25 mouse cellular contexts compared by ENCODE assay signal in genomic region chr11:116421102-116421501, GRCm38 (mm10). TPM values are rescaled to one million over a fixed set of nuclear protein-coding genes. Genes with fewer than 3 reads are reported as not detected.
DNase-seq lines count a peak whose midpoint lies in the region; ATAC-seq and TF ChIP-seq lines count a peak whose summit lies in the region.
"Had no signal": no experiment of that assay in that cellular context is flagged by ENCODE, and none has a peak within 500 bp of the region (broad histone marks: within the 10 kb centered on the region; RNA-seq: fewer than 3 reads in every experiment).

No protein-coding gene starts in this region.

- H3K4me3 ChIP-seq in megakaryocyte, embryonic 14.5 days (replicated peaks) = peak overlapping the region; percentile 25
- peak overlapping the region in 1 of 3 experiments; percentile 32 for H3K4me3 ChIP-seq in CH12.LX (replicated peaks in 1 of 3; ENCODE audit: low read depth in 2 of 3, low read length in 2 of 3, poor library complexity in 1 of 3)
- no peak overlapping the region for H3K4me3 ChIP-seq in small intestine, adult 2 months (ENCODE audit: low read depth, low read length)
- no peak overlapping the region for H3K4me3 ChIP-seq in hindbrain, embryonic 11.5 days (ENCODE audit: low read depth, low read length)
- H3K4me3 ChIP-seq: embryonic facial prominence, embryonic 13.5 days; embryonic facial prominence, embryonic 15.5 days; erythroblast, embryonic 14.5 days; forebrain, embryonic 10.5 days; forebrain, embryonic 13.5 days; forebrain, embryonic 15.5 days had no signal

- H3K27me3 ChIP-seq in megakaryocyte, embryonic 14.5 days (replicated peaks) = peaks cover 26% of the 10 kb centered on the region
- no peaks in the 10 kb centered on the region for H3K27me3 ChIP-seq in CH12.LX (replicated peaks)
- H3K27me3 ChIP-seq in small intestine, adult 2 months (ENCODE audit: control insufficient read depth, insufficient read depth, low read length) = no peaks in the 10 kb centered on the region
- no peaks in the 10 kb centered on the region for H3K27me3 ChIP-seq in hindbrain, embryonic 11.5 days (ENCODE audit: control insufficient read depth, insufficient read depth, low read length)
- H3K27me3 ChIP-seq: embryonic facial prominence, embryonic 13.5 days; embryonic facial prominence, embryonic 15.5 days; forebrain, embryonic 13.5 days; forebrain, embryonic 15.5 days had no signal

- no peak for TF ChIP-seq RAD21 in CH12.LX (IDR thresholded peaks at IDR 0.05; ENCODE audit: low read depth, low read length)

- in situ Hi-C loops in CH12.LX (cut with MboI; ENCODE audit: low pct_ligation_motif_present, low pct_unique_long_range_greater_than_20kb, low sequenced_read_pairs) = loop anchor here (25.0 kb wide), 1 partner anchor 784 kb away; the partner anchor contains the start of gene Slc25a19

- TF ChIP-seq CTCF in CH12.LX (conservative IDR thresholded peaks at IDR 0.05 in 1 of 2, IDR thresholded peaks at IDR 0.05 in 1 of 2; ENCODE audit: low read depth in 2 of 2, low read length in 2 of 2) = no peak
- TF ChIP-seq CTCF in small intestine, adult 2 months (IDR thresholded peaks at IDR 0.05; ENCODE audit: extremely low read depth, insufficient read length, insufficient replicate concordance, low read depth, low read length) = no peak

- ATAC-seq in megakaryocyte, adult 5-6 weeks (ENCODE audit: poor library complexity, severe bottlenecking) = no peak
- no peak for ATAC-seq in hindbrain, embryonic 11.5 days (ENCODE audit: low FRiP score)
- ATAC-seq: forebrain, embryonic 13.5 days; forebrain, embryonic 15.5 days had no signal

- 67% methylated on average over 6 of the region's 6 CpGs for WGBS in small intestine, adult 2 months
- WGBS in hindbrain, embryonic 11.5 days = 70% methylated on average over 6 of the region's 6 CpGs

- H3K9ac ChIP-seq in CH12.LX (ENCODE audit: insufficient read depth, low read depth) = peak overlapping the region; percentile 4
- H3K9ac ChIP-seq in hindbrain, embryonic 11.5 days (ENCODE audit: low read depth, low read length) = no peak overlapping the region
- H3K9ac ChIP-seq: embryonic facial prominence, embryonic 13.5 days; embryonic facial prominence, embryonic 15.5 days; forebrain, embryonic 13.5 days; forebrain, embryonic 15.5 days had no signal

- no peak for DNase-seq in CH12.LX (ENCODE audit: extremely low read depth)
- no peak for DNase-seq in Muller cell, postnatal 12 days (ENCODE audit: inconsistent ontology term)
- DNase-seq in hindbrain, embryonic 11.5 days (ENCODE audit: low spot score) = no peak
- DNase-seq: adrenal gland, adult 2 months; adrenal gland, postnatal 10 days; adrenal gland, postnatal 25 days; cerebellum, adult 11 months; cerebellum, adult 18-20 months; cerebellum, adult 8-10 months; cerebellum, adult 9-11 months; cerebellum, postnatal 14 days; cerebellum, postnatal 36 days; embryo, embryonic 11 days had no signal

- peaks cover 3% of the 10 kb centered on the region for H3K36me3 ChIP-seq in megakaryocyte, embryonic 14.5 days (replicated peaks; ENCODE audit: low read length)
- peaks cover 0 to 3% of the 10 kb centered on the region in 2 experiments for H3K36me3 ChIP-seq in CH12.LX (replicated peaks in 1 of 2; ENCODE audit: control insufficient read depth in 1 of 2, insufficient read depth in 1 of 2, low read length in 1 of 2)
- H3K36me3 ChIP-seq in small intestine, adult 2 months (ENCODE audit: control insufficient read depth, insufficient read depth, low read length) = no peaks in the 10 kb centered on the region
- H3K36me3 ChIP-seq in hindbrain, embryonic 11.5 days (ENCODE audit: control insufficient read depth, insufficient read depth, low read length) = no peaks in the 10 kb centered on the region
- H3K36me3 ChIP-seq: embryonic facial prominence, embryonic 13.5 days; embryonic facial prominence, embryonic 15.5 days; forebrain, embryonic 10.5 days; forebrain, embryonic 15.5 days; G1E had no signal

- peak overlapping the region; percentile 64 for H3K27ac ChIP-seq in CH12.LX (ENCODE audit: insufficient read depth, low read depth)
- 0 out of 2 replicates have a peak overlapping the region, but pooled peaks have one; percentile 32 for H3K27ac ChIP-seq in small intestine, adult 2 months (ENCODE audit: insufficient read depth, low read depth, low read length)
- H3K27ac ChIP-seq in hindbrain, embryonic 11.5 days (ENCODE audit: low read depth, low read length) = no peak overlapping the region
- H3K27ac ChIP-seq: embryonic facial prominence, embryonic 13.5 days; embryonic facial prominence, embryonic 15.5 days; forebrain, embryonic 10.5 days; forebrain, embryonic 13.5 days; forebrain, embryonic 15.5 days had no signal

- no peak for TF ChIP-seq POLR2A in CH12.LX (IDR thresholded peaks at IDR 0.05; ENCODE audit: low read depth, low read length)
- no peak for TF ChIP-seq POLR2A in small intestine, adult 2 months (IDR thresholded peaks at IDR 0.05; ENCODE audit: low read depth, low read length)

- TF ChIP-seq EP300 in CH12.LX (IDR thresholded peaks at IDR 0.05; ENCODE audit: low read length) = peak; percentile 45

- dilution Hi-C loops in CH12.LX (cut with MboI; ENCODE audit: extremely low pct_ligation_motif_present, extremely low pct_unique_long_range_greater_than_20kb, low sequenced_read_pairs) = no loop called here

- peaks cover 26% of the 10 kb centered on the region for H3K79me2 ChIP-seq in CH12.LX (replicated peaks; ENCODE audit: control insufficient read depth, extremely low read depth, insufficient read depth, poor library complexity, severe bottlenecking)

- H3K4me1 ChIP-seq in megakaryocyte, embryonic 14.5 days = peaks cover 60% of the 10 kb centered on the region
- H3K4me1 ChIP-seq in CH12.LX (ENCODE audit: control insufficient read depth in 1 of 2, insufficient read depth in 2 of 2) = peaks cover 43 to 92% of the 10 kb centered on the region in 2 experiments
- H3K4me1 ChIP-seq in small intestine, adult 2 months (ENCODE audit: control insufficient read depth, insufficient read depth, insufficient read length, low read length) = peaks cover 25% of the 10 kb centered on the region
- no peaks in the 10 kb centered on the region for H3K4me1 ChIP-seq in hindbrain, embryonic 11.5 days (replicated peaks; ENCODE audit: control insufficient read depth, insufficient read depth, low read length)
- H3K4me1 ChIP-seq: forebrain, embryonic 13.5 days; forebrain, embryonic 15.5 days had no signal

- peaks cover 10% of the 10 kb centered on the region for H3K9me3 ChIP-seq in megakaryocyte, embryonic 14.5 days
- H3K9me3 ChIP-seq in CH12.LX (replicated peaks; ENCODE audit: low read length) = no peaks in the 10 kb centered on the region
- H3K9me3 ChIP-seq in hindbrain, embryonic 11.5 days (ENCODE audit: control insufficient read depth, low read length) = no peaks in the 10 kb centered on the region
- H3K9me3 ChIP-seq: embryonic facial prominence, embryonic 13.5 days; embryonic facial prominence, embryonic 15.5 days; forebrain, embryonic 10.5 days; forebrain, embryonic 13.5 days; forebrain, embryonic 15.5 days; G1E had no signal

- H3K4me2 ChIP-seq in CH12.LX (ENCODE audit: insufficient read depth, low read depth, poor library complexity, severe bottlenecking) = peak overlapping the region; percentile 40
- H3K4me2 ChIP-seq in hindbrain, embryonic 11.5 days (replicated peaks; ENCODE audit: low read depth, low read length) = no peak overlapping the region
- H3K4me2 ChIP-seq: embryonic facial prominence, embryonic 13.5 days; embryonic facial prominence, embryonic 15.5 days; forebrain, embryonic 13.5 days; forebrain, embryonic 15.5 days had no signal

TF ChIP-seq in CH12.LX, 34 proteins besides CTCF, POLR2A, EP300 and RAD21 (continues in another document):
- TF ChIP-seq MYC (IDR thresholded peaks at IDR 0.05; ENCODE audit: low read depth, low read length) = 0 out of 2 replicates have a peak, but pooled peaks have one; percentile 67
- no peak for TF ChIP-seq GABPA (IDR thresholded peaks at IDR 0.05; ENCODE audit: insufficient replicate concordance, low read depth, low read length)
- TF ChIP-seq TCF12 (IDR thresholded peaks at IDR 0.05; ENCODE audit: low read depth, low read length) = 0 out of 2 replicates have a peak, but pooled peaks have one; percentile 12
- no peak for TF ChIP-seq JUND (conservative IDR thresholded peaks at IDR 0.05; ENCODE audit: low read depth, low read length)
- TF ChIP-seq PAX5 (IDR thresholded peaks at IDR 0.05; ENCODE audit: low read length) = no peak
- no peak for TF ChIP-seq RCOR1 (conservative IDR thresholded peaks at IDR 0.05; ENCODE audit: low read depth, low read length)
- TF ChIP-seq BHLHE40 (IDR thresholded peaks at IDR 0.05; ENCODE audit: low read depth, low read length) = peak; percentile 41; the same call in 1 of the 2 replicates
- 0 out of 2 replicates have a peak, but pooled peaks have one; percentile 11 for TF ChIP-seq ETS1 (conservative IDR thresholded peaks at IDR 0.05; ENCODE audit: low read depth, low read length)

RNA-seq across cellular contexts. Expression of gene Rnf157, which starts 8.3 kb away (rescaled TPM):
- 1.2 and 1.8 TPM in 2 replicates for polyA plus RNA-seq in megakaryocyte, embryonic 14.5 days (2012; ENCODE audit: insufficient read depth, low replicate concordance)
- total RNA-seq in megakaryocyte, adult 5-6 weeks (2015) = 6.2 and 7.0 TPM in 2 replicates
- total RNA-seq in megakaryocyte, adult 5-6 weeks (2017) = 5.7 and 7.1 TPM in 2 replicates
- total RNA-seq in CH12.LX (2012; rRNA removed) = 17.2 and 39.3 TPM in 2 replicates
- total RNA-seq in CH12.LX (2014; rRNA removed) = 7.2 and 8.7 TPM in 2 replicates
- 8.7 and 10.9 TPM in 2 replicates for polyA plus RNA-seq in CH12.LX (2012; ENCODE audit: insufficient read length, low read depth)
- polyA plus RNA-seq in small intestine, adult 2 months (2012; rRNA removed) = 1.4 and 2.3 TPM in 2 replicates
- 16.0 and 23.1 TPM in 2 replicates for polyA plus RNA-seq in hindbrain, embryonic 11.5 days (2014; fragmentation: Nextera tagmentation; extraction: Ambion mirVana)
- polyA plus RNA-seq: erythroblast, embryonic 14.5 days had no signal

RNA-seq across cellular contexts. Expression of gene Ubald2, which starts 12.8 kb away (rescaled TPM):
- polyA plus RNA-seq in megakaryocyte, embryonic 14.5 days (2012; ENCODE audit: insufficient read depth, low replicate concordance) = 443 and 805 TPM in 2 replicates
- total RNA-seq in megakaryocyte, adult 5-6 weeks (2015) = 94.1 and 112 TPM in 2 replicates
- 58.4 and 64.0 TPM in 2 replicates for total RNA-seq in megakaryocyte, adult 5-6 weeks (2017)
- total RNA-seq in CH12.LX (2012; rRNA removed) (321 and 436 TPM in 2 replicates), CH12.LX (2014; rRNA removed) (291 and 336 TPM in 2 replicates)
- 222 and 228 TPM in 2 replicates for polyA plus RNA-seq in CH12.LX (2012; ENCODE audit: insufficient read length, low read depth)
- polyA plus RNA-seq in small intestine, adult 2 months (2012; rRNA removed) = 192 and 574 TPM in 2 replicates
- 77.9 and 81.2 TPM in 2 replicates for polyA plus RNA-seq in hindbrain, embryonic 11.5 days (2014; fragmentation: Nextera tagmentation; extraction: Ambion mirVana)

RNA-seq across cellular contexts. Expression of gene Qrich2, which starts 44.9 kb away (rescaled TPM):
- polyA plus RNA-seq in megakaryocyte, embryonic 14.5 days (2012; ENCODE audit: insufficient read depth, low replicate concordance) = not detected in 2 replicates
- not detected in 2 replicates for total RNA-seq in megakaryocyte, adult 5-6 weeks (2015)
- total RNA-seq in megakaryocyte, adult 5-6 weeks (2017) = 0.18 and 0.65 TPM in 2 replicates
- total RNA-seq in CH12.LX (2012; rRNA removed) (0.13 and 0.38 TPM in 2 replicates), CH12.LX (2014; rRNA removed) (0.23 and 0.32 TPM in 2 replicates)
- 0.29 and 0.37 TPM in 2 replicates for polyA plus RNA-seq in CH12.LX (2012; ENCODE audit: insufficient read length, low read depth)
- polyA plus RNA-seq in small intestine, adult 2 months (2012; rRNA removed) = 0.01 and 0.13 TPM in 2 replicates
- 0.17 TPM in 1 of 2 replicates, not detected in the other for polyA plus RNA-seq in hindbrain, embryonic 11.5 days (2014; fragmentation: Nextera tagmentation; extraction: Ambion mirVana)
- total RNA-seq: adrenal gland, adult 2 months; adrenal gland, postnatal 10 days; adrenal gland, postnatal 25 days; common myeloid progenitor, adult 5-6 weeks had no signal
- polyA plus RNA-seq: embryonic facial prominence, embryonic 11.5 days; erythroblast, embryonic 14.5 days; forebrain, embryonic 13.5 days; forebrain, embryonic 15.5 days had no signal
